ENCODE assay signal across 9 mouse cellular contexts in the genomic region with DNA sequence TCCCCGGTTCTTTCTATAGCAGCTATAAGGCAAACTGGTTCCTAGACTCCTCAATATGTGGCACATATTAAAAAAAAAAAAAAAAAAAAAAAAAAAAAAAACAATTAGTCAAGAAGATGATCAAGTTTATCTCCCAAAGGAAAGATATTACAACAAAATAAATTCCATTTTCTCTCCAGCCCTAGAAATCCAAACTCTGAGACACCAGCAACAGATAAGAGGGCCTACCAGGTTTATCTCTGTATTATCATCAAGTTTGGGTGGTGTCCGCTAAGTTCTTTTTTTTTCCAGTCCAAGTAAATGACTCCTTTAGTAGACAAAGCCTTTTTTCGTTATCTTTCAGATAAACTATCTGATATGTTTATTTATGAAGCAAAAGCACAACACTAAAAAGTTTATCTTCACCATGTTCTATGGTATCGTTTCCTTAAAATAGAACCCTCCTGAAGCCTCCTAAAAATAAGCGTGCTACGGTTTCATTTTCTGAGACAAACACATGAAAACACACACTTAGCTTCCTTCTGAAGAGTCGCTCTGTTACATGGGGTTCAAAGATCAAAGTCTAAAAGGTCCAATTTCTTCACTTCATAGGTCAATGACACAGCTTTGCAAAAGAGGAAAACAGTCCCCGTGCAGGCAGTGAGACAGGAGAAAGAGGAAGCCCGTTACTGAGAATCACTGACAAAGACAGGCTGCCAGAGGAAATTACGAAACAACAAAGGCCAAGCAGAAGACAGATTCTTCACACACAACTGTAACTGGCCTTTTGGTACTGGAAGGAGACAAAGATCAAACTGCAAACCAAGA. TPM values are rescaled to one million over a fixed set of nuclear protein-coding genes. Genes with fewer than 3 reads are reported as not detected.
DNase-seq lines count a peak whose midpoint lies in the region; ATAC-seq lines count a peak whose summit lies in the region.
"Had no signal": no experiment of that assay in that cellular context is flagged by ENCODE, and none has a peak within 500 bp of the region (broad histone marks: within the 10 kb centered on the region; RNA-seq: fewer than 3 reads in every experiment).

No protein-coding gene starts in this region.

- no peak overlapping the region for H3K9ac ChIP-seq in heart, embryonic 14.5 days (ENCODE audit: low read length)

- DNase-seq in cerebellum, adult 9-10 months: peak; percentile 30
- peak; percentile 79 for DNase-seq in A20 (ENCODE audit: low read depth, low spot score)
- DNase-seq in lung, postnatal 10 days: peak; percentile 71
- no peak for DNase-seq in right cerebral cortex, postnatal 4 days
- no peak for DNase-seq in cerebellum, adult 11 months
- DNase-seq in layer of hippocampus, adult 18-20 months (ENCODE audit: low spot score in 2 of 2): no peak

- peaks cover 36% of the 10 kb centered on the region for H3K36me3 ChIP-seq in heart, embryonic 14.5 days (ENCODE audit: control insufficient read depth, insufficient read depth, low read length)

- H3K4me3 ChIP-seq in heart, embryonic 14.5 days (ENCODE audit: control insufficient read depth in 1 of 2, insufficient read depth in 1 of 2, low read depth in 1 of 2, low read length in 2 of 2): no peak overlapping the region
- H3K4me3 ChIP-seq: myocyte had no signal

- no peaks in the 10 kb centered on the region for H3K9me3 ChIP-seq in heart, embryonic 14.5 days (ENCODE audit: control insufficient read depth, low read length)

- peak overlapping the region; percentile 8; the same call in 1 of the 2 replicates for H3K4me2 ChIP-seq in heart, embryonic 14.5 days (ENCODE audit: low read length)

- no peaks in the 10 kb centered on the region for H3K27me3 ChIP-seq in heart, embryonic 14.5 days (ENCODE audit: control insufficient read depth, insufficient read depth, low read length)

- H3K27ac ChIP-seq in heart, embryonic 14.5 days (replicated peaks in 1 of 2; ENCODE audit: control insufficient read depth in 1 of 2, insufficient read depth in 1 of 2, low read depth in 2 of 2, low read length in 2 of 2): no peak overlapping the region

- ATAC-seq in cerebellum, adult (ENCODE audit: insufficient number of reproducible peaks, low FRiP score, low TSS enrichment): no peak
- no peak for ATAC-seq in heart, embryonic 14.5 days (ENCODE audit: insufficient number of reproducible peaks, insufficient read depth, low FRiP score, low read depth)

- WGBS in heart, embryonic 14.5 days: 47% methylated on average over 10 of the region's 10 CpGs

- peaks cover 23 to 45% of the 10 kb centered on the region in 2 experiments for H3K4me1 ChIP-seq in heart, embryonic 14.5 days (ENCODE audit: control insufficient read depth in 2 of 2, insufficient read depth in 2 of 2, low read length in 2 of 2)

RNA-seq across cellular contexts. Expression of gene Foxo3, which starts 6.1 kb away (rescaled TPM):
- 6.3 and 7.1 TPM in 2 replicates for polyA plus RNA-seq in heart, embryonic 14.5 days (2014; fragmentation: Nextera tagmentation; extraction: Ambion mirVana)
- total RNA-seq in layer of hippocampus, adult 18-20 months (2021): 10 to 100 TPM; 51.2 to 55.5 TPM

Comparison
In these comparisons a context has a peak if more than half of its experiments do, and no peak if none do; other contexts are left out.
1. DNase-seq: peak in cerebellum, adult 9-10 months (single experiment), A20 (single experiment) and lung, postnatal 10 days (single experiment); none in right cerebral cortex, postnatal 4 days (single experiment), cerebellum, adult 11 months (single experiment) and layer of hippocampus, adult 18-20 months (0 of 2).